Mouse (Mus musculus): ENCODE measurements around the gene Scel.

- TF ChIP-seq CTCF (IDR thresholded peaks at IDR 0.05; ENCODE audit: extremely low read depth, insufficient read length, insufficient replicate concordance, low read depth, low read length) (no peak), POLR2A (IDR thresholded peaks at IDR 0.05; ENCODE audit: low read depth, low read length) (no peak)
Observed at GRCm38 (mm10) chr14:103472554-103472905, 40.6 kb upstream of the Scel start.
